Mouse (Mus musculus) C2C12 (cell line): ENCODE measurements around the gene 9530077C05Rik.

Experiments used
- CEBPB ChIP-seq: IDR thresholded peaks from one replicate; pipeline ENCODE4 v1.6.1; 2011; ENCODE audit warnings: low read depth, mild to moderate bottlenecking, control low read depth, moderate library complexity
- CTCF ChIP-seq: IDR thresholded peaks from one replicate; pipeline ENCODE4 v1.5.1; 2011; ENCODE audit not compliant: control insufficient read depth, insufficient read depth, insufficient read length
- MAX ChIP-seq: IDR thresholded peaks from one replicate; pipeline ENCODE4 v1.6.1; 2011; ENCODE audit warnings: mild to moderate bottlenecking, control low read depth
- MYOD1 ChIP-seq: IDR thresholded peaks from one replicate; pipeline ENCODE4 v1.6.1; 2011; ENCODE audit warnings: low read depth; ENCODE audit not compliant: control insufficient read depth, insufficient read length
- MYOG ChIP-seq: IDR thresholded peaks from one replicate; pipeline ENCODE4 v1.6.1; 2011; ENCODE audit not compliant: control insufficient read depth, insufficient read length; ENCODE audit errors: extremely low read depth
- USF1 ChIP-seq: IDR thresholded peaks from one replicate; pipeline ENCODE4 v1.6.1; 2011; ENCODE audit warnings: low read depth, mild to moderate bottlenecking, control low read depth, moderate library complexity

DNA sequence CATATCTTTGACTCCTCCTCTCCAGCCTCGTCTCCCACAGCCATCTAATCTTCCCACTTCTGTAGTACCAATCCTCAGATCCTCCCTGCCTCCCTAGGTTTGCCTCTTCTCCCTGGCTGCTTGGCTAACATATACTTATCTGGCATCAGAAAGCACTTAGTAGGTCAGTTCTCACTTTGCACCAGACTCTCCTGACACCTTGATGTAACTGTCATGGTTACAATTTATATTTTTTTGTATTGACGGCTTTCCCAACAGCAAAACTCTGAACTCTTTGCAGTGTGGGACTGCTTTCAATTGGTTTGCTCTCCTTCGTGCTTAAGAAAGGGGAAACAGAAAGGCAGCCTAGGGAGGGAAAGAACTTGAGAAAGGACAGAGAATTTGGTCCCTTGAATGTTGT lies 4.9 kb downstream of the 9530077C05Rik start:
- TF ChIP-seq CTCF (no peak), MYOD1 (no peak), CEBPB (no peak), MYOG (no peak), USF1 (no peak), MAX (no peak)
